Mouse (Mus musculus) heart, embryonic 13.5 days (tissue): ENCODE data around the gene Zmiz1. TPM values are rescaled to one million over a fixed set of nuclear protein-coding genes. Genes with fewer than 3 reads are reported as not detected.

Source experiments
- ATAC-seq: fragments of 200-750 bp; cut with Nextera tagmentation; 2 replicates; pipeline ENCODE4 v1.8.0; 2017; ENCODE audit warnings: moderate TSS enrichment; ENCODE audit not compliant: insufficient number of reproducible peaks, low FRiP score, low TSS enrichment; ENCODE audit errors: extremely low read depth
- H3K27ac ChIP-seq: fragments of 300-500 bp; sonication (generic); replicated peaks from 2 replicates; pipeline ENCODE4 v1.5.1; 2015; ENCODE audit warnings: moderate library complexity, mild to moderate bottlenecking, inconsistent platforms
- H3K27me3 ChIP-seq: fragments of 300-500 bp; sonication (generic); replicated peaks from 2 replicates; pipeline ENCODE4 v1.6.1; 2015; ENCODE audit warnings: mild to moderate bottlenecking, inconsistent platforms
- H3K36me3 ChIP-seq: fragments of 300-500 bp; sonication (generic); 2 replicates; pipeline ENCODE4 v1.6.1; 2015; ENCODE audit warnings: mild to moderate bottlenecking, inconsistent platforms
- H3K4me1 ChIP-seq: fragments of 300-500 bp; sonication (generic); 2 replicates; pipeline ENCODE4 v1.6.1; 2015; ENCODE audit warnings: inconsistent platforms
- H3K4me2 ChIP-seq: fragments of 300-500 bp; sonication (generic); 2 replicates; pipeline ENCODE4 v1.6.1; 2015; ENCODE audit warnings: inconsistent platforms, mild to moderate bottlenecking, moderate library complexity
- H3K4me3 ChIP-seq: fragments of 300-500 bp; sonication (generic); 2 replicates; pipeline ENCODE4 v1.5.1; 2015; ENCODE audit warnings: moderate library complexity, mild to moderate bottlenecking, inconsistent platforms
- H3K9ac ChIP-seq: fragments of 300-500 bp; sonication (generic); 2 replicates; pipeline ENCODE4 v1.6.1; 2015; ENCODE audit warnings: inconsistent platforms, mild to moderate bottlenecking, moderate library complexity
- H3K9me3 ChIP-seq: fragments of 300-500 bp; sonication (generic); 2 replicates; pipeline ENCODE4 v1.6.1; 2016; ENCODE audit warnings: inconsistent platforms
- WGBS: fragments of 180-500 bp; shearing (Covaris S2); methylation state at CpG from one replicate; pipeline ENCODE4 v1.1.7; 2015; ENCODE audit warnings: mixed read lengths; 5-methylcytosine and 5-hydroxymethylcytosine counted together
- polyA plus RNA-seq: library from polyadenylated mRNA; unstranded; fragments of >200 nt; fragmentation: Nextera tagmentation; extraction: Ambion mirVana; gene quantifications from 2 replicates; pipeline ENCODE4 v1.2.1, GENCODE M21; 2015

Zmiz1 gene
- polyA plus RNA-seq, 1 experiment from 2014 or later, result 25.7 TPM

- no peak overlapping the region for H3K9ac ChIP-seq
- WGBS, result 18% methylated on average over 1 of the region's 1 CpGs
- peaks cover 29% of the 10 kb centered on the region for H3K4me1 ChIP-seq
- no peaks in the 10 kb centered on the region for H3K27me3 ChIP-seq
- no peaks in the 10 kb centered on the region for H3K9me3 ChIP-seq
- H3K4me2 ChIP-seq, result no peak overlapping the region
- ATAC-seq, result no peak
- H3K27ac ChIP-seq, result no peak overlapping the region
- no peaks in the 10 kb centered on the region for H3K36me3 ChIP-seq
- no peak overlapping the region for H3K4me3 ChIP-seq
Observed at GRCm38 (mm10) chr14:25440116-25440515, 18.9 kb upstream of the Zmiz1 start.

- Histone ChIP-seq H3K36me3 (no peaks in the 10 kb centered on the region), H3K27me3 (no peaks in the 10 kb centered on the region), H3K4me2 (no peak overlapping the region), H3K9ac (no peak overlapping the region), H3K4me1 (peaks cover 32% of the 10 kb centered on the region), H3K27ac (no peak overlapping the region), H3K9me3 (no peaks in the 10 kb centered on the region), H3K4me3 (no peak overlapping the region)
- ATAC-seq, result no peak
- 46% methylated on average over 3 of the region's 3 CpGs for WGBS
Observed at GRCm38 (mm10) chr14:25440777-25441176, 18.2 kb upstream of the Zmiz1 start.

GRCm38 (mm10) chr14:25441469-25441868, 17.5 kb upstream of the Zmiz1 start:
- Histone ChIP-seq H3K4me3 (no peak overlapping the region), H3K27ac (no peak overlapping the region), H3K27me3 (no peaks in the 10 kb centered on the region), H3K36me3 (no peaks in the 10 kb centered on the region), H3K4me1 (peaks cover 33% of the 10 kb centered on the region), H3K9me3 (no peaks in the 10 kb centered on the region), H3K4me2 (no peak overlapping the region), H3K9ac (no peak overlapping the region)
- 72% methylated on average over 5 of the region's 5 CpGs for WGBS
- no peak for ATAC-seq

GRCm38 (mm10) chr14:25442676-25443075, 16.3 kb upstream of the Zmiz1 start:
- Histone ChIP-seq H3K9me3 (no peaks in the 10 kb centered on the region), H3K4me1 (peaks cover 33% of the 10 kb centered on the region), H3K9ac (no peak overlapping the region; the same call in 1 of the 2 replicates), H3K36me3 (no peaks in the 10 kb centered on the region), H3K4me3 (no peak overlapping the region), H3K27ac (0 out of 2 replicates have a peak overlapping the region, but pooled peaks have one; percentile 39), H3K27me3 (no peaks in the 10 kb centered on the region), H3K4me2 (no peak overlapping the region)
- ATAC-seq, result no peak
- 41% methylated on average over 2 of the region's 2 CpGs for WGBS

GRCm38 (mm10) chr14:25447136-25447775, 11.7 kb upstream of the Zmiz1 start:
- 72% methylated on average over 6 of the region's 6 CpGs for WGBS
- peaks cover 58% of the 10 kb centered on the region for H3K4me1 ChIP-seq
- H3K27ac ChIP-seq, result no peak overlapping the region
- H3K36me3 ChIP-seq, result no peaks in the 10 kb centered on the region
- H3K4me2 ChIP-seq, result no peak overlapping the region
- no peak overlapping the region for H3K9ac ChIP-seq
- ATAC-seq, result no peak
- no peak overlapping the region for H3K4me3 ChIP-seq
- no peaks in the 10 kb centered on the region for H3K27me3 ChIP-seq
- no peaks in the 10 kb centered on the region for H3K9me3 ChIP-seq

- 70% methylated on average over 2 of the region's 2 CpGs for WGBS
- no peak overlapping the region for H3K9ac ChIP-seq
- H3K4me2 ChIP-seq, result no peak overlapping the region
- H3K27ac ChIP-seq, result no peak overlapping the region
- no peak for ATAC-seq
- H3K4me3 ChIP-seq, result no peak overlapping the region
- no peaks in the 10 kb centered on the region for H3K9me3 ChIP-seq
- H3K27me3 ChIP-seq, result no peaks in the 10 kb centered on the region
- H3K36me3 ChIP-seq, result no peaks in the 10 kb centered on the region
- peaks cover 56% of the 10 kb centered on the region for H3K4me1 ChIP-seq
Observed at GRCm38 (mm10) chr14:25448471-25448870, 10.5 kb upstream of the Zmiz1 start.

GRCm38 (mm10) chr14:25451099-25451667, 7.8 kb upstream of the Zmiz1 start:
- Histone ChIP-seq H3K9ac (peak overlapping the region; percentile 48; the same call in 1 of the 2 replicates), H3K4me3 (no peak overlapping the region), H3K36me3 (no peaks in the 10 kb centered on the region), H3K9me3 (no peaks in the 10 kb centered on the region), H3K4me1 (peaks cover 67% of the 10 kb centered on the region), H3K27ac (peak overlapping the region; percentile 86), H3K4me2 (peak overlapping the region; percentile 30), H3K27me3 (no peaks in the 10 kb centered on the region)
- ATAC-seq, result peak; percentile 48
- WGBS, result under 1% methylated on average over 7 of the region's 7 CpGs

GRCm38 (mm10) chr14:25451699-25452632, 7.0 kb upstream of the Zmiz1 start:
- Histone ChIP-seq H3K4me2 (peak overlapping the region; percentile 30; the same call in 1 of the 2 replicates), H3K9me3 (no peaks in the 10 kb centered on the region), H3K4me1 (peaks cover 74% of the 10 kb centered on the region), H3K27me3 (no peaks in the 10 kb centered on the region), H3K4me3 (no peak overlapping the region), H3K27ac (peak overlapping the region; percentile 86), H3K9ac (peak overlapping the region; percentile 48), H3K36me3 (no peaks in the 10 kb centered on the region)
- 30% methylated on average over 10 of the region's 10 CpGs for WGBS
- ATAC-seq, result no peak

GRCm38 (mm10) chr14:25452633-25453025, 6.4 kb upstream of the Zmiz1 start:
- Histone ChIP-seq H3K27ac (no peak overlapping the region), H3K4me2 (no peak overlapping the region), H3K9ac (no peak overlapping the region; the same call in 1 of the 2 replicates), H3K36me3 (no peaks in the 10 kb centered on the region), H3K9me3 (no peaks in the 10 kb centered on the region), H3K4me3 (no peak overlapping the region), H3K4me1 (peaks cover 77% of the 10 kb centered on the region), H3K27me3 (no peaks in the 10 kb centered on the region)
- WGBS, result 52% methylated on average over 2 of the region's 2 CpGs
- ATAC-seq, result no peak

GRCm38 (mm10) chr14:25454066-25454760, 4.8 kb upstream of the Zmiz1 start:
- H3K27me3 ChIP-seq, result no peaks in the 10 kb centered on the region
- ATAC-seq, result no peak

More at GRCm38 (mm10) chr14:25454066-25454760, 4.8 kb upstream of the Zmiz1 start:
- Histone ChIP-seq H3K4me2 (no peak overlapping the region), H3K9me3 (no peaks in the 10 kb centered on the region), H3K36me3 (no peaks in the 10 kb centered on the region), H3K4me1 (peaks cover 77% of the 10 kb centered on the region), H3K27ac (no peak overlapping the region), H3K4me3 (no peak overlapping the region), H3K9ac (peak overlapping the region; percentile 28; the same call in 1 of the 2 replicates)
- WGBS, result 67% methylated on average over 12 of the region's 12 CpGs
